Mouse (Mus musculus) lung, postnatal 36 days (tissue): ENCODE measurements at regions not wholly inside any gene's neighbourhood (a gene's known extent, or its start where the extent isn't known, plus 50 kb on each side); places are given as distances from the start of the nearest gene placed in this dataset.

Source experiments
- DNase-seq: peaks from one replicate; pipeline ENCODE4 v3.0.0; 2022; ENCODE audit warnings: mixed read lengths

GRCm38 (mm10) chr11:71674319-71674718 lies 75.4 kb upstream of the Wscd1 start:
- peak; percentile 74 for DNase-seq

DNA sequence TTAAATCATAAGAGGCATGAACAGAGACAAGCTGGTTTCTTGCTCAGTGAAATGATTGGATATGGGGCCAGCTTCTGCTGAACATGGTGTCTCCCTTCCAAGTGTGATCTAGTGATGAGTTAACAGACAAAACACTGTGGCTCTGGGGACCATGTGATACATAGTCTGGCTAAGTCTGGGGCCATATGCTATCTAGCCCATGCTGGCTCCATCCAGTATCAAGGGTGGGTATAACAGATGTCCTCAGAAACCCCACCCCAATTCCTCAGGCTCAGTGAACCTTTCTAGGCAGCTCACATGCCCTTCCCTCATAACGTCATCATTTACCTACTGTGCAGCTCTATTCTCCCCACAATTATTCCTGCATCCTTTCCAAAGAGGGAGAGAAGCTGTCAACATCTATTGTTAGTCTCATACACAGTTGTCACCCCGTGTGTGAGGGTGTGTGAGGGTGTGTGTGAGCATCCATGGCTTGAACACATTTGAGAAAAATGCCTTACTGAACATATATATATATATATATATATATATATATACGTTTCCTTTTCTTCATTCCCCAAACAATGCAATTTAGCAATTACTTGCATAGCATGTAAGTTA lies 73.9 kb upstream of the Wscd1 start:
- no peak for DNase-seq

DNA sequence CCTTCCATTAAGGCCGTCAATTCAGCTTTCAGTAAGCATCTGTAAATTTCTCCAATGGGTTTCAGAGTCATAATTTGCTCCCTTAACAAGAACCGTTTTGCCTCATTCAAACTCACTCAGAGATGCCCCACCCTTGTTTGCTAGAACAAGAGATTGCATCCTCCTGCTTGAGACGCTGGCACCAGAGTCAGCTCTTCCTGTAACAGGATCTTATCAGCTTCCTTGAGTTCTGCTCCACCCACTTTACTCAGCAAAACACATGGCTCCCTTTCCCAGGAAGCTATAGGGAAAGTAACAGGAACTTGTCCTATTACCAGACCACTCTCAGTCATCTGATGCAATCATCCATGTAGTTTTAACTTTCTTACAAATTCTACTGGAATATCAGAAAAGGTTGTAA lies 52.7 kb upstream of the Wscd1 start:
- DNase-seq = peak; percentile 68

DNA sequence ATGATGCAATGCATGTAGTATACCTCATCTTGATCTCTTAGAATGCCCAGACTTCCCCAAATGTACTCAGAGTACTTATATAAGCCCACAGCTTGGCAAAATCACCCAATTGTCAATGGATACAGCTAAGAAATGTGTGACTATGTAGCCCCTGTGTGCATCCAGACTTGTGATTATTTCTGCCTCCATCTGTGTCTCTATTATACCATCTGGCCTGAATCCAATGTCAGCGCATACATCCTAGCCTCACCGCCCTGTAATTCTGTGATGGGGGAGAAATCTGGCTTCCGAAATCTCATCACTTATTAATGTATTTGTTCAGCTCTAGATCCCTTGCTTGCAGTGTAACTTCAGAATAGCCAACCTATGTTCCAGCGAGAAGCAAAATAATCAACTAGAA lies 50.9 kb upstream of the Wscd1 start:
- no peak for DNase-seq
